Mouse (Mus musculus) lung, postnatal 25 days (tissue): ENCODE measurements around the gene Mdga1.

ENCODE experiments used
- DNase-seq: peaks from one replicate; pipeline ENCODE4 v3.0.0; 2022; ENCODE audit warnings: low spot score

Gene Mdga1

GRCm38 (mm10) chr17:29970037-29970555 is at the start of gene Mdga1:
Gene Mdga1, minus strand, starts transcription at chr17:29970087.
- no peak for DNase-seq

DNA sequence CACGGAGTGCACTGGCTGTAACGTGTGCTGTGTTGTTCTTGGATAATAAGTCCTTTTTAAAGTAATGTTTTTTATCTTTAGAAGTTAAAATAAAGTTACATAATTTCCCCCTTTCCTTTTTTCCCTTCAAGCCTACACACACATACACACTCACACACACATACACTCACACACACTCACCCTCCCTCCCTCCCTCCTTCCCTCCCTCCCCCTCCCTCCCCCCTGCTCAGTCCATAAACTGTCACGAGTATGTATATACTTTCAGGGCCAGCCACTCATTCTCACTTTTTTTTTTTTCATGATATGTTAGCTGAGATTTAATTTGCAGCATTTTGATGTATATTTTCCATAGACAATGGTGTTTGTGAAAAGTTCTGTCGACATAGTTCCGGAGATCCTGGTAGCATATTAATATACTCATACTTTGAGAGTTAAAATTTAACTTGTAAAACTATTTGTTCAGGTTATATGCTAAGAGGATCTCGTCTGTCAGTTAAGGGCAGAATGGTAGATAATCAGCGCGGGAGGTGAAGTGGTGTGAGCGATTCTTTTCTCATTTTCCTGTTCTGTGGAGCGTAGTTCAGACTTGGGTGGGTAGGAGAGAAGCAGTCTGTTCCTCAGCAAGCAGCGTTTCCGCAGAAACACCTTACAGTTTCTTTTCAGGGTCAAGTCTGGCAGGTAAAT is 49.2 kb upstream of the Mdga1 start:
- no peak for DNase-seq

- no peak for DNase-seq
These were observed 44.8 kb upstream of the Mdga1 start for GRCm38 (mm10) chr17:30014660-30015059.

- no peak for DNase-seq
These were observed 38.5 kb upstream of the Mdga1 start for GRCm38 (mm10) chr17:30008392-30008791.

DNA sequence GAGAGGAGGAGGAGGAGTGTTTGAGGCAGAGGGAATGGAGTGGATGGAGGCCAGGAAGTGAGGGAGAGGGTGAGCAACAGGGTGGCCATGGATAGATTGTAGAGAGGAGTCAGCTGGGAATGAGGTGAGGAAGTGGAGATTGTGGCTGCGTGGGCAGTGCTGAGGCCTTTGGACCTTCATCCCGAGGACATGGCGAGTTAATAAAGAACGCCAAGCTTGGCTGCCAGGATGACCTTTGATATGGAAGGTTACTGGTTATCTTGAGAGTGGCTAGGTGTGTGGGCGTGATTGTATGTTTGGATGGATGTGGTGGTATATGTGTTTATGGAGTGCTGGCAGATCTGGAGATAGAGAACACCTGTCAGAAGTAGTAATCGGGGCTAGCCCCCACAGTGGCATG is 38.0 kb upstream of the Mdga1 start:
- no peak for DNase-seq

- DNase-seq: no peak
These were observed 37.0 kb upstream of the Mdga1 start for GRCm38 (mm10) chr17:30006877-30007276.

DNA sequence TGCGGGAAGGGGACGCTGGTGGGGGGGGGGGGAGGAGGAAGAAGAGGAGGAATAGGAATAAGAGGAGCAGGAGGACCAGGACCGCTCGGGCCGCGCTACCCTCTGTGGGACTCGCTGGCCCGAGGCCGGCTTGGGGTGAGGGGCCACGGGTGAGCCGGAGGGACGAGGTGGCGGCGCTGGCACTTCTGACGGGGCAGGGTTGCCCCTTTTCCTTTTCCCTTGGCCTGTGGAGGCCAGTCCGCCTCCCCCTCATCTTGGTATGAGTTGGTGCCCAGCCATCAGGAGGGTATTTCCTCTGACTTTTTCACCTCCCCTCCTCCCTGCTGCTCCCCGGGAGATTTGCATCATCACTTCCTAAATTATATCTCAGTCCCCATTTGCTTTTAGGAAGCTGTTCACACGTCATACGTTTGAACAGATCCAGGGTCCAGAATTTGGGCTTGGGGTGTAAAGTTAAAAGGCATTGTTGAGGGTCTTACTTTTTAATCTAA is 35.6 kb upstream of the Mdga1 start:
- peak; percentile 48 for DNase-seq

DNA sequence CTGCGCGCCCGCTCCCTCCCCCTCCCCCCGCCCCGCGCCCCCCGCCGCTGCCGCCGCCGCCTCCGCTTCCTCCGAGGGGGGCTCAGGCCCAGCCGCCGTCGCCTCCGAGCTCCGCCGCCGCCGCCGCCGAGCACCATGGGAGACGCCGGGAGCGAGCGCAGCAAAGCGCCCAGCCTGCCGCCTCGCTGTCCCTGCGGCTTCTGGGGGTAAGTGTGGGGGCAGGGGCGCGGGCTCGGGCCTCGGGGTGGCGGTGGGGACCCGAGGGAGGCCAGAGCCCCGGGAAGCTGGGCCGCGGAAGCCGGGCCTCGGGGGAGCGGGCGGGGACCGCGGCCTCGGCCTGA is 35.2 kb upstream of the Mdga1 start:
- no peak for DNase-seq

DNA sequence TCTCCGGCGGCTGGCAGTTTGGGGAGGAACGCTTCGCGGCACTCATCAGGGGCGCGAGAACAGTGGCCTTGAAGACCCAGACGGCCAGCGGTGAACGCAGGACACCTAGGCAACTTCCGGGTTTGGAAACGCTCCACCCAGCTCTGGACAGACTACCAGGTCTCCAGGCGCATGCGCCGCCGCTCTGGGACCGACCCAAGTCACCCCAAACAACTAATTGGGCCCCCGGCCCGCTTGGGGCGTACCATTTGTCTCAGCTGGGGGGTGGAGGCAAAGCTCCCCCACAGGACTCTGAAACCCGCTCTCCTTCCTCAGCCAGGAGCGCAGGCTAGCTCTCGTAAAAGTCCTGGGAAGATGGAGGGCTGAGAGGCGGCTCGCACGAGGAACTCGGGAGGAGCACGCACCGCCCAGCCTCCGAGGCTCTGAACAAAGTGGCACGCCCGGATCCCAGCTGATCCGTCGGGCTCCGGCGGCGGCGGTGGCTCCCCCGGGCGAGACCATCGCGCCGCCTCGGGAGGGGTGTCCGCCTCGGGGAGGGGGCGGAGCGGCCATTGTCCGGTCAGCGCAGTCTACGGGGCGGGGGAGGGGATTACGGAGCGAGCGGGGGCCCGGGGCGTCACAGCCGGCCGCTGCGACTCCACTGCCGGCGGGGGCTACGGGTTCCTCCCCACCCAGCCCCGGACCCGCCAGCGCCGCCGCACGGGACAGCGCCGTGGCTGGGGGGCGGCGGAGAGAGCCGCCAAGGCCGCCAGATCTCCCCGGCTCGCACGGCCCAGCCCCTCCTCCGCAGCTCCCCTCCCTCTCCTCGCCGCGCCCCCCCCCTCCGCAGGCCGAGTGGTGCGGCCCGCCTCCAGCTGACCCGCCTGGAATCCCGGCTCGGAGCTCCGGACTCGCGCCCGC is 34.6 kb upstream of the Mdga1 start, which contains the start of gene Zfand3:
TSS of gene Zfand3 (plus strand) at position 531 of the 900 bp plus-strand sequence.
- peak; percentile 95 for DNase-seq

DNA sequence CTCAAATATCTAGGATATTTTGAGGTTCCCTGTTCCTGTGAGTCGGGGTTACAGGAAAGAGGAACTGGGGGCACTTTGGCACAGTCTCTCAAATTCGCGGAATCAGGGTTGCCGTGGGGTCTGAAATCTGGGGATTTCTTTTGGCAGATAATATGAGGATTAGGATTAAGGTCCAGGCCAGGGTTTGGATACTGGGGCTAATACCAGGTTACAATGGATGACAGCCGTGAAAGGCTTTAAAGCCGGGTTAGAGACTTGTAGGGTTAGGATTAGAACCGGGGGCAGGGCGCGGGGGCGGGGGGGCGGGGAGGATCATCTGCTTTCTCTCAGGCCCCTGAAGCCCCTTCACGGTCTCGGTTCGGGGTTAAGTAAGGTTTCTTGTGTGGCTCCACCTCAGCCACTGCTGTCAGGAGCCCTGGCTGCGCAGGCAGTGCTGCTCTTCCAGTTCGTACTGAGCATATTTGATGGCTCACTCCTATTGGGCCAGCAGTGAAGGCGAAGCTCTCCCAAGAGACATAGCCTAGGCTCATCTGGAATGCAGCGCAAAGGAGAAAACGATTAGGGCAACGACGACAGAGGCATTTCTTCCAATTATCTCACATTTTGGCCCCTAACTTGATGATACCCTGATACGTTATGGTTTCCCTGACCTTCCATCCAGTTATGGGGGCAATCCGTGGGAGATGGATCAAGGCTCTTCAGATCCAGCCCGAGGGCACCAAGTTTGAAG is 28.8 kb upstream of the Mdga1 start:
- no peak for DNase-seq

GRCm38 (mm10) chr17:29997726-29998125 is 27.8 kb upstream of the Mdga1 start:
- no peak for DNase-seq

GRCm38 (mm10) chr17:29995986-29996385 is 26.1 kb upstream of the Mdga1 start:
- DNase-seq: no peak

DNA sequence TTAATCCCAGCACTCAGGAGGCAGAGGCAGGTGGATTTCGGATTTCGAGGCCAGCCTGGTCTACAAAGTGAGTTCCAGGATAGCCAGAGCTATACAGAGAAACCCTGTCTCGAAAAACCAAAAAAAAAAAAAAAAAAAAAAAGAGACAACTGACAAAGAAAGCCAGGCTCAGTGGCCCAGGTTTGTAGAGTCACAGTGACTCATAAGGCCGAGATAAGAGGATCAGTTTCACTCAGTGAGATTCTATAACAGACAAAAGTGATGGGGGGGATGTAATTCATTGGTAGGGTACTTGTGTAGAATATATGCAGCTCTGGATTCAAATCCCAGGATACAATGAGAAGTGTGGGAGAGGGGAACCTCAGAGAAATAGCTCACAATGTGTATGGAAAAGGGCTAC is 24.6 kb upstream of the Mdga1 start:
- DNase-seq: no peak

DNA sequence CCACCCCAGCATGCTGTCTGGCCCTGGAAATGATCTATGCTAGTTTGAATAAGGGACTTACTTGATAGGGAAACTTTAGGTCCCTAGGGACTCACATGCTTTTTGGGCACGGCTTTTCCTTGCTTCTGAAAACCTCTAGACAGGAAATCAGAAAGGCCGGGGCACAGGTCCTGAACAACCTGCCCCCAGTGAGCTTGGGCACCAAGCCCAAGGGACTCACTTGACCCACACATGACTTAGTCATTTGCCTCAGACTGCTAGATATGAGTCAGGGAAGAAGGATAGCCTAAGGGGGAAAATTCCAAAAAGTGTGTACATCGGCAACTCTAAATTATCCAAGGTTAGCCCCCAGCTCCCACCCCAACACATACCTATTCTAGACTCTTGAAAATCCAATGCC is 24.1 kb upstream of the Mdga1 start:
- DNase-seq: no peak

DNA sequence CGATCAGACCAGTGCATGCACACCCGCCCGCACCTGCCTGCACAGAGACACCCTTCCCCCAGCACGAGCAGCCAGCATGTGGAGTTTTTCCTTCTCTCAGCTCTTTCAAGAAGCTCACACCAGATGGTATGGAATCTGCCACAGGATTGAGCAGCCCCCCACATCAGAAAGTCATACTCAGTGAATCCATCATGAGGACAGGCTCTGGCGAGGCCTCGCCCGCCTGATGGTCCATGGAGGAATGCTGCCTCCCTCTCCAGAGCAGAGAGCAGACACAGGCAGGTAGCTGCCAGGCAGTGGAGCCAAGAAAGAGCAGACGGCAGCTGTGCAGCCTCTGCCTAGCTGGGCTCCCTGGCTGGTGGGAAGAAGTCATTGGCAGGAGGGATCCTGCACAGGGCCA is 23.6 kb upstream of the Mdga1 start:
- no peak for DNase-seq

DNA sequence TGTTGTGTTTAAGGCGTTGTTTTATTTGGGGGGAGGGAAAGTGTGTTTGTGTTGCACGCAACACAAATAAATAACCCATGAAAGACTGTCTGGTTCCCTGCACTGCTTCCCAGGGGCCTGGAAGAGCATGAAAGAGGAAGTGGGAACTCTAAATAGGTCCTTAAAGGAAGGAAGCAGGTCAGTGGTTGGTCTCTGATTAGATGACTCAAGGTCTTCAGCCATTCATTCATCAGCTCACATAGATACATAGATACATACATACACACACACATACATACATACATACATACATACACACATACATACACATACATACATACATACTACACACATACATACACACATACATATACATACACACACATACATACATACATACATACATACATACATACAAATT is 21.0 kb upstream of the Mdga1 start:
- no peak for DNase-seq

DNA sequence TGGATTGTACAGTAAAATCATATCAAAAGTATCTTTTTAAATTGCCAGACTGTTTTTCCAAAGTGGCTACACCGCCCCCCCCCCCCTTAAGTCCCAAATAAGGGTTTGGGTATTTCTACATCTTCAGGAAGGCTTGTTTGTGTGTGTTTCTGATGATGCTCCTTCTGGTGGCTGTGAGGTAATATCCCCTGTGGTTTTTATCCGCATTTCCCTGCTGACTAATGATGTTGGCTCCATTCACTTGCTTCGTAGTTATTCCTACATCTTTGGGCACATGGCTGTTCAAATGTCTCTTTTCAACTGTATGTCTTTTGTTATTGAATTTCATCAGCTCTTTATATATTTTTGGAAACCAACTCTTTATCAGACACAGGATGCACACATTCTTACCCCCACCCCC is 20.2 kb upstream of the Mdga1 start:
- no peak for DNase-seq

GRCm38 (mm10) chr17:29989653-29990052 is 19.8 kb upstream of the Mdga1 start:
- DNase-seq: no peak

DNA sequence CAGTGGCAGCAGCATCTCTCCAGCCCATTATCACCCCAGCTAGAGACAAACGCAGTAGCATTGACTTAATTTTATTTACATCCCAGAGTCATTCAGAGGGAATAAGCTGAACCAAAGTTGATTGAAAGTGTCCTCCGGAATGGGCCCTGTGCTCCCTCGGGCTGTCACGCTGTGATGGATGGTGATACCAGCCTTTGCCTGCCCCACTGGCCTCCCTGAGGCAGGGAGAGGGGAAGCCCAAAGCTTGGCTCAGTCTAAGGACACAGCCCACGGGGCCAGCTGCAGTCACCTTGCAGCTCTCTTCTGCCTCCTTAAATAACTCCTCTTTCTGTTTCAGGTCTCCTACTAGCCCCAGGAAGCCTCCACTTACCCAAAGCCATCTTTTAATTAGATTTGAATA is 18.3 kb upstream of the Mdga1 start:
- DNase-seq: no peak

- peak; percentile 59 for DNase-seq
These were observed 15.6 kb upstream of the Mdga1 start for GRCm38 (mm10) chr17:29985534-29985933.

DNA sequence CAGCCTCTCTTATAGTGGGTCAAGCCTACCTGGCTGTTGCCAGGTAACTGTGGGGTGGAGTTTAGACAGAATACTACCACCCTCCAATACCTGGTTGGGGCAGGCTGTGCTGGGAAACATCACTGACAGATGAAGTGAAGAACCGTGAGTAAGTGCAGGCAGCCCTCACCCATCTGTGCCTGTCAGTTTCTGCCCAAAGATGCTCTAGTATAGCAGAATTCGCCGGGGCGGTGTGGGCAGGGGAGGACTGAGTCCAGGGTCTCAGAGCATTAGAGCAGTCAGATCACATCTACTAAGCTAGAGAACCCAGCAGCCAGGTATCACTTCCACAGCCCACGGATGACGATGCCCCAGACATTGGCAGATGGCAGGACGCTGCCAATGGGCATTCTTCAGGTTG is 15.0 kb upstream of the Mdga1 start:
- no peak for DNase-seq

GRCm38 (mm10) chr17:29983190-29983589 is 13.3 kb upstream of the Mdga1 start:
- DNase-seq: no peak
